Comparison of ENCODE assay signal across 8 mouse cellular contexts in genomic region chr2:92055101-92055813, GRCm38 (mm10). TPM values are rescaled to one million over a fixed set of nuclear protein-coding genes. Genes with fewer than 3 reads are reported as not detected.
DNase-seq lines count a peak whose midpoint lies in the region; ATAC-seq and TF ChIP-seq lines count a peak whose summit lies in the region.

No protein-coding gene starts in this region.

- H3K27me3 ChIP-seq in embryonic facial prominence, embryonic 11.5 days (ENCODE audit: control insufficient read depth, insufficient read depth, low read length), result peaks cover 21% of the 10 kb centered on the region
- peaks cover 27% of the 10 kb centered on the region for H3K27me3 ChIP-seq in limb, embryonic 13.5 days
- peaks cover 32% of the 10 kb centered on the region for H3K27me3 ChIP-seq in midbrain, embryonic 15.5 days (replicated peaks)
- peaks cover 12% of the 10 kb centered on the region for H3K27me3 ChIP-seq in spleen, adult 2 months (ENCODE audit: control insufficient read depth, insufficient read depth, low read length)

- DNase-seq in cerebellum, adult 11 months, result peak; percentile 82
- peak; percentile 95 for DNase-seq in embryonic facial prominence, embryonic 11.5 days (ENCODE audit: low spot score)
- DNase-seq in heart, adult 8-10 months (ENCODE audit: low spot score), result peak; percentile 91
- peak; percentile 85 to 88 for DNase-seq in kidney, adult 8-10 months
- DNase-seq in spleen, adult 2 months (ENCODE audit: low read depth in 1 of 2, low spot score in 2 of 2), result peak in 1 of 2 experiments; percentile 69

- no peak for ATAC-seq in cerebellum, adult (ENCODE audit: insufficient number of reproducible peaks, low FRiP score, low TSS enrichment)
- ATAC-seq in embryonic facial prominence, embryonic 11.5 days (replicated peaks; ENCODE audit: insufficient number of reproducible peaks, low FRiP score, low TSS enrichment, low read depth), result peak; percentile 53
- peak; percentile 81 for ATAC-seq in limb, embryonic 13.5 days (ENCODE audit: low FRiP score, low read depth)
- peak; percentile 58 for ATAC-seq in midbrain, embryonic 15.5 days (replicated peaks)

- no peak for TF ChIP-seq CTCF in spleen, adult 2 months (IDR thresholded peaks at IDR 0.05; ENCODE audit: extremely low read depth, insufficient read depth, insufficient read length, insufficient replicate concordance)

- H3K27ac ChIP-seq in embryonic facial prominence, embryonic 11.5 days (replicated peaks; ENCODE audit: low read depth, low read length), result peak overlapping the region; percentile 64; the same call in 1 of the 2 replicates
- H3K27ac ChIP-seq in limb, embryonic 13.5 days, result peak overlapping the region; percentile 98
- H3K27ac ChIP-seq in midbrain, embryonic 15.5 days, result peak overlapping the region; percentile 57; the same call in 1 of the 2 replicates
- no peak overlapping the region for H3K27ac ChIP-seq in spleen, adult 2 months (ENCODE audit: insufficient read depth, low read length)

- H3K4me1 ChIP-seq in embryonic facial prominence, embryonic 11.5 days (ENCODE audit: control insufficient read depth, insufficient read depth, low read length), result no peaks in the 10 kb centered on the region; the same call in 1 of the 2 replicates
- peaks cover 42% of the 10 kb centered on the region for H3K4me1 ChIP-seq in limb, embryonic 13.5 days
- H3K4me1 ChIP-seq in midbrain, embryonic 15.5 days, result peaks cover 22% of the 10 kb centered on the region
- H3K4me1 ChIP-seq in spleen, adult 2 months (ENCODE audit: control insufficient read depth, insufficient read depth, insufficient read length), result peaks cover 14% of the 10 kb centered on the region

- TF ChIP-seq POLR2A in spleen, adult 2 months (IDR thresholded peaks at IDR 0.05; ENCODE audit: low read depth, low read length), result no peak

- peak overlapping the region; percentile 67 for H3K9ac ChIP-seq in embryonic facial prominence, embryonic 11.5 days (replicated peaks; ENCODE audit: low read length)
- H3K9ac ChIP-seq in limb, embryonic 13.5 days, result peak overlapping the region; percentile 65
- H3K9ac ChIP-seq in midbrain, embryonic 15.5 days, result 0 out of 2 replicates have a peak overlapping the region, but pooled peaks have one; percentile 29

- WGBS in embryonic facial prominence, embryonic 11.5 days, result 3% methylated on average over 38 of the region's 38 CpGs
- WGBS in limb, embryonic 13.5 days, result 2% methylated on average over 38 of the region's 38 CpGs
- 1% methylated on average over 38 of the region's 38 CpGs for WGBS in midbrain, embryonic 15.5 days
- WGBS in spleen, adult 2 months, result 4% methylated on average over 38 of the region's 38 CpGs

- peak overlapping the region; percentile 61 for H3K4me2 ChIP-seq in embryonic facial prominence, embryonic 11.5 days (ENCODE audit: low read depth, low read length)
- H3K4me2 ChIP-seq in limb, embryonic 13.5 days (replicated peaks), result peak overlapping the region; percentile 71
- peak overlapping the region; percentile 83 for H3K4me2 ChIP-seq in midbrain, embryonic 15.5 days

- peak overlapping the region; percentile 27 for H3K4me3 ChIP-seq in embryonic facial prominence, embryonic 11.5 days (ENCODE audit: low read depth, low read length)
- peak overlapping the region; percentile 40 for H3K4me3 ChIP-seq in limb, embryonic 13.5 days
- peak overlapping the region; percentile 42 for H3K4me3 ChIP-seq in midbrain, embryonic 15.5 days
- H3K4me3 ChIP-seq in spleen, adult 2 months (ENCODE audit: extremely low read depth, insufficient read depth, insufficient read length), result peak overlapping the region; percentile 32

- no peaks in the 10 kb centered on the region for H3K36me3 ChIP-seq in embryonic facial prominence, embryonic 11.5 days (replicated peaks; ENCODE audit: control insufficient read depth, insufficient read depth, low read depth, low read length)
- H3K36me3 ChIP-seq in limb, embryonic 13.5 days, result no peaks in the 10 kb centered on the region
- no peaks in the 10 kb centered on the region for H3K36me3 ChIP-seq in midbrain, embryonic 15.5 days (replicated peaks)
- H3K36me3 ChIP-seq in spleen, adult 2 months (ENCODE audit: control insufficient read depth, insufficient read depth, low read length), result no peaks in the 10 kb centered on the region

- no peaks in the 10 kb centered on the region for H3K9me3 ChIP-seq in embryonic facial prominence, embryonic 11.5 days (replicated peaks; ENCODE audit: control insufficient read depth, low read length)
- H3K9me3 ChIP-seq in limb, embryonic 13.5 days, result no peaks in the 10 kb centered on the region
- H3K9me3 ChIP-seq in midbrain, embryonic 15.5 days, result no peaks in the 10 kb centered on the region

RNA-seq across cellular contexts. Expression of gene Creb3l1, which starts 31.0 kb away (rescaled TPM):
- polyA plus RNA-seq in embryonic facial prominence, embryonic 11.5 days (2014; fragmentation: Nextera tagmentation; extraction: Ambion mirVana), result 1.2 and 1.5 TPM in 2 replicates
- 1 to 10 TPM; 2.5 to 4.0 (median 3.1) TPM for total RNA-seq in heart, adult 8-10 months (2022)
- polyA plus RNA-seq in limb, embryonic 13.5 days (2015; fragmentation: Nextera tagmentation; extraction: Ambion mirVana), result 10.1 and 10.9 TPM in 2 replicates
- polyA plus RNA-seq in midbrain, embryonic 15.5 days (2015; fragmentation: Nextera tagmentation; extraction: Ambion mirVana), result 1.6 TPM in 2 replicates
- polyA plus RNA-seq in spleen, adult 2 months (2012; rRNA removed), result 3.3 and 4.0 TPM in 2 replicates

RNA-seq across cellular contexts. Expression of gene Phf21a, which starts 37.7 kb away (rescaled TPM):
- 35.8 and 41.8 TPM in 2 replicates for polyA plus RNA-seq in embryonic facial prominence, embryonic 11.5 days (2014; fragmentation: Nextera tagmentation; extraction: Ambion mirVana)
- total RNA-seq in heart, adult 8-10 months (2022), result 10 to 100 TPM; 24.3 to 30.5 (median 28.2) TPM
- 38.9 and 46.8 TPM in 2 replicates for polyA plus RNA-seq in limb, embryonic 13.5 days (2015; fragmentation: Nextera tagmentation; extraction: Ambion mirVana)
- polyA plus RNA-seq in midbrain, embryonic 15.5 days (2015; fragmentation: Nextera tagmentation; extraction: Ambion mirVana), result 37.2 and 40.4 TPM in 2 replicates
- 49.2 and 51.4 TPM in 2 replicates for polyA plus RNA-seq in spleen, adult 2 months (2012; rRNA removed)
